Mouse (Mus musculus): ENCODE measurements at regions not wholly inside any gene's neighbourhood (a gene's known extent, or its start where the extent isn't known, plus 50 kb on each side); places are given as distances from the start of the nearest gene placed in this dataset.

DNA sequence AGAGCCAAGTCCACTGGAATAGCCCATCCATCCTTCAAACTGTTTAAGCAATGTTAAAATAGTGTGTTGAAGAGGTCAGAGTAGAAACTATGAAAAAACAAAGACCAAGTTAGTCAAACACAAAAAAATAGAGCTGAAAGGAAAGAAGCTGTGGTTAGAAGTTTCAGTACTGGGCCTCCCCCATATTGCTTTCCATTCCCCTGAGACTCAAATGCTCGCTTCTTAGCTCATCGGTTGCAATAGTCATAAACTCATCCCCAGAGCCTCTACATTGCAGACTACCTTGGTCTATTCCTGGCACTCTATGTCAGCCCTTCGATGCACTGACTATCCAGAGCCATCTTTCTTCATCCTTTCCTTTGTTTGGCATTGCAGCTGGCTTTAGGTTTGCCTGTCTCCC, 91.8 kb upstream of the Pld5 start:
- no peaks in the 10 kb centered on the region for H3K36me3 ChIP-seq (ENCODE audit: control insufficient read depth, insufficient read depth)
- TF ChIP-seq MYOG (IDR thresholded peaks at IDR 0.05; ENCODE audit: control insufficient read depth, extremely low read depth, insufficient read length) (no peak), FOSL1 (IDR thresholded peaks at IDR 0.05; ENCODE audit: insufficient read depth, low read length, poor library complexity, severe bottlenecking) (no peak)
- H3K27me3 ChIP-seq (ENCODE audit: control insufficient read depth, insufficient read depth, insufficient read length): no peaks in the 10 kb centered on the region
- no peaks in the 10 kb centered on the region for H3K79me3 ChIP-seq (ENCODE audit: low read depth)
- no peaks in the 10 kb centered on the region for H3K79me2 ChIP-seq (ENCODE audit: control insufficient read depth, insufficient read depth)
- no peak overlapping the region for H3K4me3 ChIP-seq (ENCODE audit: insufficient read depth, poor library complexity, severe bottlenecking)
- no peak overlapping the region for H3ac ChIP-seq (ENCODE audit: control insufficient read depth, insufficient read length, low read depth)

DNA sequence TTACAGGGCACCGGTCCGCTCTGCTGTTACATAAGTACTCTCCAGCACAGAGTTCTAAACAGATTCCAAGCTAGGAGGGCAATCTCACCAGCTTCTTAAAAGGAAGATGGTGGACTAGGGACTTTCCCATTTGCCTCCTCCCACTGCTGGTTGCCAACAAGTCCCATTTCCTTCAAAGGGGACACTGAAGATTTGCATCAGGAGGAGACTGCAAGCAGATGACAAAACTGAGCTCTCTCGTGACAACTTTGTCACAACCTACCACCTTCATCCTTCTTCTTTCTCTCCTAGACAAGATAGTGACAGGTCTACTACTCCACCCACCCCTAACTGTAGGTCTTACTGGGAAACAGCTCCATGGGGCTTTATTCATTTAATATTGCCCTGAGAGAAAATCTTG, 85.8 kb upstream of the Pld5 start:
- no peak overlapping the region for H3K4me3 ChIP-seq (ENCODE audit: insufficient read depth, poor library complexity, severe bottlenecking)
- no peaks in the 10 kb centered on the region for H3K36me3 ChIP-seq (ENCODE audit: control insufficient read depth, insufficient read depth)
- no peak overlapping the region for H3ac ChIP-seq (ENCODE audit: control insufficient read depth, insufficient read length, low read depth)
- no peak for TF ChIP-seq MYOG (IDR thresholded peaks at IDR 0.05; ENCODE audit: control insufficient read depth, extremely low read depth, insufficient read length)
- no peak for TF ChIP-seq CEBPB (IDR thresholded peaks at IDR 0.05; ENCODE audit: low read depth)
- TF ChIP-seq MAX (IDR thresholded peaks at IDR 0.05): no peak
- TF ChIP-seq CTCF (IDR thresholded peaks at IDR 0.05; ENCODE audit: control insufficient read depth, insufficient read depth, insufficient read length): no peak
- TF ChIP-seq MYOD1 (IDR thresholded peaks at IDR 0.05; ENCODE audit: control insufficient read depth, insufficient read length, low read depth): no peak
- no peak for TF ChIP-seq FOSL1 (IDR thresholded peaks at IDR 0.05; ENCODE audit: insufficient read depth, low read length, poor library complexity, severe bottlenecking)
- no peak for TF ChIP-seq USF1 (IDR thresholded peaks at IDR 0.05; ENCODE audit: low read depth)
- H3K79me3 ChIP-seq (ENCODE audit: low read depth): no peaks in the 10 kb centered on the region
- no peaks in the 10 kb centered on the region for H3K27me3 ChIP-seq (ENCODE audit: control insufficient read depth, insufficient read depth, insufficient read length)
- H3K79me2 ChIP-seq (ENCODE audit: control insufficient read depth, insufficient read depth): no peaks in the 10 kb centered on the region

DNA sequence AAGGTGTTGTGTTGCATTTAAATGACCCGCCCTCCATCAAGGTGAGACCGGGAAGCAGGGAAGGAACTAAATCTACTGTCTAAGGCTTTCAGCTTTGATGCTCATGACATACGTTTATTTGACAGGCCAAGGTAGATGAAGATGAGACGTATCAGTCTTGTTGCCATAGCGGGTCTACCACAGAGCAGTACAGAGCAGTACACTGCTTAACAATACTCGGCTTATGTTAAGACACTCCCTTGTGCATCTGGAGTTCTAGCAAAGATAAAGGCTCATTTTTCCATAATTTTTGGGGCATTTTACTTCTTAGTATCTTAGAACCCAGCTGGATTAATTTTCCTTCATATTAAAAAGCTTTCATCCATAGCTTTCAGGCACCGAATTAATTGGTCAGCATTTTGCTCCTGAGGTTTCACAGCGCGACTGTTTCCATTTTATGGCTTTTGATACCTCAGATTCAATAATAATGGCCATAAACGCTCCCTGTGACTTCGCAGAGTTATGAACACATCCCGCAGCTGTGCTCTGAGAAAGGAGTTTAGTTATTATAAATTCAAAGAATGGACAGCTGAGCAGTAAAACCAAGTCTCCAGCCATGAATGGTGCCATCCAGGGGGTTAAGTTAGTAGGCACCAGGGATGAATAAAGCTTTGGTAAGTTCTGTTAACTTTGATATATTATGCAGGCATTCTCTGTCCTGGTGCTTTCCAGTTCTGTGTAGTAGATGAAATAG, 85.0 kb upstream of the Pld5 start:
- no peak overlapping the region for H3K4me3 ChIP-seq (ENCODE audit: insufficient read depth, poor library complexity, severe bottlenecking)
- H3K79me2 ChIP-seq (ENCODE audit: control insufficient read depth, insufficient read depth): no peaks in the 10 kb centered on the region
- H3K79me3 ChIP-seq (ENCODE audit: low read depth): no peaks in the 10 kb centered on the region
- H3ac ChIP-seq (ENCODE audit: control insufficient read depth, insufficient read length, low read depth): no peak overlapping the region
- H3K36me3 ChIP-seq (ENCODE audit: control insufficient read depth, insufficient read depth): no peaks in the 10 kb centered on the region
- TF ChIP-seq MYOD1 (IDR thresholded peaks at IDR 0.05; ENCODE audit: control insufficient read depth, insufficient read length, low read depth) (no peak), USF1 (IDR thresholded peaks at IDR 0.05; ENCODE audit: low read depth) (no peak), FOSL1 (IDR thresholded peaks at IDR 0.05; ENCODE audit: insufficient read depth, low read length, poor library complexity, severe bottlenecking) (no peak), CEBPB (IDR thresholded peaks at IDR 0.05; ENCODE audit: low read depth) (no peak), MAX (IDR thresholded peaks at IDR 0.05) (no peak), MYOG (IDR thresholded peaks at IDR 0.05; ENCODE audit: control insufficient read depth, extremely low read depth, insufficient read length) (no peak), CTCF (IDR thresholded peaks at IDR 0.05; ENCODE audit: control insufficient read depth, insufficient read depth, insufficient read length) (no peak)
- no peaks in the 10 kb centered on the region for H3K27me3 ChIP-seq (ENCODE audit: control insufficient read depth, insufficient read depth, insufficient read length)

DNA sequence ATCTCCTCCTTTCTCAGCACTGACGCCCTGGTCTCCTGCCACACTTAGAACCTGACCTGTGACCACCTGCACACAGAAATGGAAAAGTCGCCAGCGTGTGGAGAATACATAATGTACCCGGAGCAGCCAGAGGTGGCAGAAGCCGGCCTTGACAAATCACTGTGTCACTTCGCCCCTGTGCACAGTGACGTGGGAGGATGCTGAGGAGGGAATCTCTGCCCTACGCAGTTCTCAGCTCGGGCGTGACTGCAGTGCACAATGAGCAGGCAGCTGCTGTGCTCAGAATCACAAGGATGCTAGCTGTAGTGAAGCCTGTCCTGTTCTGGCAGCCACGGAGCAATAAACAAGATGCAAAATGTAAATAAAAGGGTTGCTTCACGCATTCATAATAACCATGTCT, 80.2 kb upstream of the Pld5 start:
- H3K79me2 ChIP-seq (ENCODE audit: control insufficient read depth, insufficient read depth): no peaks in the 10 kb centered on the region
- no peaks in the 10 kb centered on the region for H3K27me3 ChIP-seq (ENCODE audit: control insufficient read depth, insufficient read depth, insufficient read length)
- H3K36me3 ChIP-seq (ENCODE audit: control insufficient read depth, insufficient read depth): no peaks in the 10 kb centered on the region
- H3ac ChIP-seq (ENCODE audit: control insufficient read depth, insufficient read length, low read depth): no peak overlapping the region
- TF ChIP-seq MYOG (IDR thresholded peaks at IDR 0.05; ENCODE audit: control insufficient read depth, extremely low read depth, insufficient read length) (no peak), USF1 (IDR thresholded peaks at IDR 0.05; ENCODE audit: low read depth) (no peak), CTCF (IDR thresholded peaks at IDR 0.05; ENCODE audit: control insufficient read depth, insufficient read depth, insufficient read length) (no peak), MAX (IDR thresholded peaks at IDR 0.05) (no peak), MYOD1 (IDR thresholded peaks at IDR 0.05; ENCODE audit: control insufficient read depth, insufficient read length, low read depth) (no peak), CEBPB (IDR thresholded peaks at IDR 0.05; ENCODE audit: low read depth) (no peak), FOSL1 (IDR thresholded peaks at IDR 0.05; ENCODE audit: insufficient read depth, low read length, poor library complexity, severe bottlenecking) (no peak)
- H3K4me3 ChIP-seq (ENCODE audit: insufficient read depth, poor library complexity, severe bottlenecking): no peak overlapping the region
- no peaks in the 10 kb centered on the region for H3K79me3 ChIP-seq (ENCODE audit: low read depth)

DNA sequence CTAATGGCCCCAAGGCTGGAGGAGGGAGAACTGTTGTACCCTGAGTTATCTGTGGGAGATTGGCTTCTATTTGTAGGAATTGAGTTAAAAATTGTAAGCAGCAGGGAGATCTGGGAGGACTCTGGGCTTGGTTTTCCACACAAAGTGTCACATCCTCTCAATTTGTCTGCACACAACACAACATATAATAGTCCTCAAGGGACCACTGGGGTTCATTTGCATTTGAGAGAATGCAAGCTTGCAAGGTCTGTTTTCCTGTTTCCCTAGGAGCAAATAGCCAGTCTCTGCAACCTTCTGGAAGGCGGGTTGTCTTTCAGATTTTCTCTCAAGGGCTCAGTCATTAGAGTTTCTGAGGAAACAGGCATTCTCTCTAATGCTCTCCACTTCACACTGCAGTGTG, 79.8 kb upstream of the Pld5 start:
- Histone ChIP-seq H3K36me3 (ENCODE audit: control insufficient read depth, insufficient read depth) (no peaks in the 10 kb centered on the region), H3ac (ENCODE audit: control insufficient read depth, insufficient read length, low read depth) (no peak overlapping the region), H3K4me3 (ENCODE audit: insufficient read depth, poor library complexity, severe bottlenecking) (no peak overlapping the region), H3K27me3 (ENCODE audit: control insufficient read depth, insufficient read depth, insufficient read length) (no peaks in the 10 kb centered on the region), H3K79me3 (ENCODE audit: low read depth) (no peaks in the 10 kb centered on the region), H3K79me2 (ENCODE audit: control insufficient read depth, insufficient read depth) (no peaks in the 10 kb centered on the region)
- TF ChIP-seq CTCF (IDR thresholded peaks at IDR 0.05; ENCODE audit: control insufficient read depth, insufficient read depth, insufficient read length) (no peak), CEBPB (IDR thresholded peaks at IDR 0.05; ENCODE audit: low read depth) (no peak), USF1 (IDR thresholded peaks at IDR 0.05; ENCODE audit: low read depth) (no peak), MYOG (IDR thresholded peaks at IDR 0.05; ENCODE audit: control insufficient read depth, extremely low read depth, insufficient read length) (no peak), FOSL1 (IDR thresholded peaks at IDR 0.05; ENCODE audit: insufficient read depth, low read length, poor library complexity, severe bottlenecking) (no peak), MYOD1 (IDR thresholded peaks at IDR 0.05; ENCODE audit: control insufficient read depth, insufficient read length, low read depth) (no peak), MAX (IDR thresholded peaks at IDR 0.05) (no peak)

DNA sequence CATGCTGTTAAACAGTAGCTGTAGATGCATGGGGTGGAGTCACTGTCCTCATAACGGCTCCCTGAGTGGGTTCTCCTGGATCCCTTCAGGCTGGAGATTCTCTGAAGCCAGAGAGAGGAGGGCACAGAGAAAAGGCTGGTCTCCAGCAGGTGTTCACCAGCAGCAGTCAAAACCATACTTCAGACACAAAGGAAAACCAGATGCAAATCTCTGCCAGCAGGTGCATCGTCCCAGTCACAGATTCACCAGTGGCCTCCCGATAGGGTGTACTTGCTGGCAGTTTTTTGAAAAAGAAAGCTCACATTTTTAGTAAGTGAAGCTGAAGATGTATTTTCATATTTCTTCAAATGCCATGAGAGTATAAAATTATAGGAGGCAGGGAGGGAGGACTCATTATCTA, 77.6 kb upstream of the Pld5 start:
- H3K79me2 ChIP-seq (ENCODE audit: control insufficient read depth, insufficient read depth): no peaks in the 10 kb centered on the region
- H3K79me3 ChIP-seq (ENCODE audit: low read depth): no peaks in the 10 kb centered on the region
- no peak overlapping the region for H3K4me3 ChIP-seq (ENCODE audit: insufficient read depth, poor library complexity, severe bottlenecking)
- no peaks in the 10 kb centered on the region for H3K27me3 ChIP-seq (ENCODE audit: control insufficient read depth, insufficient read depth, insufficient read length)
- H3K36me3 ChIP-seq (ENCODE audit: control insufficient read depth, insufficient read depth): no peaks in the 10 kb centered on the region
- TF ChIP-seq USF1 (IDR thresholded peaks at IDR 0.05; ENCODE audit: low read depth) (no peak), CTCF (IDR thresholded peaks at IDR 0.05; ENCODE audit: control insufficient read depth, insufficient read depth, insufficient read length) (no peak), MYOG (IDR thresholded peaks at IDR 0.05; ENCODE audit: control insufficient read depth, extremely low read depth, insufficient read length) (no peak), FOSL1 (IDR thresholded peaks at IDR 0.05; ENCODE audit: insufficient read depth, low read length, poor library complexity, severe bottlenecking) (no peak), MAX (IDR thresholded peaks at IDR 0.05) (no peak), MYOD1 (IDR thresholded peaks at IDR 0.05; ENCODE audit: control insufficient read depth, insufficient read length, low read depth) (no peak), CEBPB (IDR thresholded peaks at IDR 0.05; ENCODE audit: low read depth) (no peak)
- H3ac ChIP-seq (ENCODE audit: control insufficient read depth, insufficient read length, low read depth): no peak overlapping the region

All from C2C12 (cell line).